Mouse (Mus musculus) layer of hippocampus, adult 2 months (tissue): ENCODE data around the gene Vwa3a. TPM values are rescaled to one million over a fixed set of nuclear protein-coding genes. Genes with fewer than 3 reads are reported as not detected.
"Not testable (repeated sequence)": the region's sequence is repeated elsewhere in the genome, so short reads cannot be mapped to it uniquely, and the experiment has no call there.

Experiments
- DNase-seq, 2 experiments: peaks; one replicate each; pipeline ENCODE4 v3.0.0; 2022; ENCODE audit warnings: low spot score in 2 of 2
- H3K27ac ChIP-seq: fragments of 200-600 bp; 2 replicates; pipeline ENCODE4 v1.8.1; 2022
- H3K4me3 ChIP-seq: fragments of 200-600 bp; 2 replicates; pipeline ENCODE4 v1.8.1; 2022; ENCODE audit warnings: mild to moderate bottlenecking
- CTCF ChIP-seq: fragments of 200-600 bp; conservative IDR thresholded peaks from 2 replicates; pipeline ENCODE4 v1.8.1; 2022; ENCODE audit warnings: antibody characterized with exemption, mild to moderate bottlenecking, moderate library complexity
- long read RNA-seq, 2 experiments: library from polyadenylated mRNA; stranded (forward); transcript quantifications; one replicate each; pipeline ENCODE4 v2.0.0; 2021; ENCODE audit warnings: borderline mapping rate in 2 of 2
- total RNA-seq, 2 experiments: library from RNA; stranded (reverse); gene quantifications; 2 replicates each; pipeline ENCODE4 v1.2.3; 2021

Vwa3a gene
- 10 to 100 TPM; 16.1 to 20.3 TPM for total RNA-seq
- long read RNA-seq, experiment 1, full-length matches to known transcripts: 2 of 11 reads
- long read RNA-seq, experiment 1, partial matches to known transcripts: 5 of 11 reads
- long read RNA-seq, experiment 1, other reads (novel, unspliced or antisense): 4 of 11 reads
- long read RNA-seq, experiment 2, full-length matches to known transcripts: 4 of 19 reads
- long read RNA-seq, experiment 2, partial matches to known transcripts: 6 of 19 reads
- long read RNA-seq, experiment 2, other reads (novel, unspliced or antisense): 9 of 19 reads

GRCm38 (mm10) chr7:120739018-120739417 lies at the start of gene Vwa3a:
TSS of gene Vwa3a (plus strand) at chr7:120739318.
- peak within 1 kb of the TSS; percentile 38 for H3K4me3 ChIP-seq
- peak within 1 kb of the TSS; percentile 85 for H3K27ac ChIP-seq
- TF ChIP-seq CTCF: no peak
- no peak for DNase-seq

GRCm38 (mm10) chr7:120690634-120691033 lies 48.5 kb upstream of the Vwa3a start:
- DNase-seq: no peak
- TF ChIP-seq CTCF: peak; percentile 69
- Histone ChIP-seq H3K27ac (no peak overlapping the region), H3K4me3 (no peak overlapping the region)

- no peak overlapping the region for H3K27ac ChIP-seq
- H3K4me3 ChIP-seq: no peak overlapping the region
- DNase-seq: no peak
- no peak for TF ChIP-seq CTCF
Observed at GRCm38 (mm10) chr7:120693831-120694375, 45.2 kb upstream of the Vwa3a start.

GRCm38 (mm10) chr7:120695196-120695595 lies 43.9 kb upstream of the Vwa3a start:
- no peak overlapping the region for H3K4me3 ChIP-seq
- no peak for TF ChIP-seq CTCF
- DNase-seq: no peak
- peak overlapping the region; percentile 41 for H3K27ac ChIP-seq

GRCm38 (mm10) chr7:120695641-120696040 lies 43.5 kb upstream of the Vwa3a start:
- Histone ChIP-seq H3K4me3 (no peak overlapping the region), H3K27ac (no peak overlapping the region)
- TF ChIP-seq CTCF: no peak
- no peak for DNase-seq

GRCm38 (mm10) chr7:120696331-120696730 lies 42.8 kb upstream of the Vwa3a start:
- TF ChIP-seq CTCF: no peak

GRCm38 (mm10) chr7:120699586-120699985 lies 39.5 kb upstream of the Vwa3a start:
- TF ChIP-seq CTCF: no peak
- Histone ChIP-seq H3K27ac (no peak overlapping the region), H3K4me3 (no peak overlapping the region)
- no peak for DNase-seq

More at GRCm38 (mm10) chr7:120696331-120696730, 42.8 kb upstream of the Vwa3a start:
- no peak for DNase-seq
- H3K27ac ChIP-seq: no peak overlapping the region
- no peak overlapping the region for H3K4me3 ChIP-seq

GRCm38 (mm10) chr7:120703888-120704287 lies 35.2 kb upstream of the Vwa3a start:
- H3K4me3 ChIP-seq: no peak overlapping the region
- no peak for TF ChIP-seq CTCF
- no peak for DNase-seq
- no peak overlapping the region for H3K27ac ChIP-seq

- TF ChIP-seq CTCF: no peak
- no peak overlapping the region for H3K4me3 ChIP-seq
- no peak overlapping the region for H3K27ac ChIP-seq
- no peak for DNase-seq
Observed at GRCm38 (mm10) chr7:120712071-120712470, 27.0 kb upstream of the Vwa3a start.

- H3K4me3 ChIP-seq: no peak overlapping the region
- H3K27ac ChIP-seq: no peak overlapping the region
- no peak for DNase-seq
- no peak for TF ChIP-seq CTCF
Observed at GRCm38 (mm10) chr7:120713225-120713624, 25.9 kb upstream of the Vwa3a start.

GRCm38 (mm10) chr7:120713951-120714350 lies 25.2 kb upstream of the Vwa3a start:
- not testable (repeated sequence) for H3K27ac ChIP-seq, DNase-seq, H3K4me3 ChIP-seq

- H3K4me3 ChIP-seq: no peak overlapping the region
- H3K27ac ChIP-seq: no peak overlapping the region
- TF ChIP-seq CTCF: no peak
- DNase-seq: no peak
Observed at GRCm38 (mm10) chr7:120717261-120717660, 21.9 kb upstream of the Vwa3a start.

GRCm38 (mm10) chr7:120721051-120721450 lies 18.1 kb upstream of the Vwa3a start:
- no peak for DNase-seq
- Histone ChIP-seq H3K27ac (no peak overlapping the region), H3K4me3 (no peak overlapping the region)
- no peak for TF ChIP-seq CTCF

- no peak for DNase-seq
- no peak for TF ChIP-seq CTCF
- no peak overlapping the region; the same call in 1 of the 2 replicates for H3K27ac ChIP-seq
- no peak overlapping the region for H3K4me3 ChIP-seq
Observed at GRCm38 (mm10) chr7:120721456-120721855, 17.7 kb upstream of the Vwa3a start.
